Mouse (Mus musculus): ENCODE measurements around the gene Rerg. TPM values are rescaled to one million over a fixed set of nuclear protein-coding genes. Genes with fewer than 3 reads are reported as not detected.
A peak's percentile ranks its signal among the peaks of the same experiment; 100 is the strongest.

Rerg gene
- polyA plus RNA-seq, 1 experiment from 2014 or later, result 11.6 TPM

DNA sequence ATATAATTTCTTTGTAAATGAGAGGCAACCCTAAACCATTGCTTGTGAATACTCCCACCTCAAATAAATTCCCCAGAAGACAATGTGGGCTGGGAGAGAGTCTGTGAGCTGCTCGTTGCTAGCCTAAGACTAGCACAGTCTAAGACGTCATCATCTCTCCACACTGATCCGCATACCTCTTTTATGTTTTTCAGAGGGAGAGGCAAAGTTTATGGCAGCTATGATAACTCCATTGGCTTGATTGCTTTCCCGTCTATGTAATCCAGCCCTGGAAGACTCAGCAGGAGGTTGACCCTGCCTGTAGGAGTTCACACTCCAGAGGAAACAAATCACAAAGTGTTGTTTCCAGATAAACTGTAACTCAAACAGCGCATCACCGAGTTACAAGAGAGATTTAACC lies 38.9 kb downstream of the Rerg start:
- no peak for TF ChIP-seq CTCF (IDR thresholded peaks at IDR 0.05; ENCODE audit: low read depth)
- H3K27me3 ChIP-seq (replicated peaks; ENCODE audit: control insufficient read depth, insufficient read depth, low read length), result no peaks in the 10 kb centered on the region
- peak; percentile 94 for ATAC-seq
- WGBS, result 26% methylated on average over 6 of the region's 6 CpGs
- peaks cover 7% of the 10 kb centered on the region; the same call in 1 of the 2 replicates for H3K4me1 ChIP-seq (replicated peaks; ENCODE audit: control insufficient read depth, insufficient read depth, low read length)
- no peak overlapping the region for H3K4me3 ChIP-seq (ENCODE audit: low read depth, low read length)
- H3K36me3 ChIP-seq (ENCODE audit: control insufficient read depth, insufficient read depth), result no peaks in the 10 kb centered on the region
- H3K9me3 ChIP-seq (ENCODE audit: control insufficient read depth), result no peaks in the 10 kb centered on the region
- no peak overlapping the region for H3K27ac ChIP-seq (ENCODE audit: low read depth, low read length)
- H3K4me2 ChIP-seq (replicated peaks; ENCODE audit: low read depth), result no peak overlapping the region
- no peak overlapping the region for H3K9ac ChIP-seq (ENCODE audit: low read depth, low read length)

DNA sequence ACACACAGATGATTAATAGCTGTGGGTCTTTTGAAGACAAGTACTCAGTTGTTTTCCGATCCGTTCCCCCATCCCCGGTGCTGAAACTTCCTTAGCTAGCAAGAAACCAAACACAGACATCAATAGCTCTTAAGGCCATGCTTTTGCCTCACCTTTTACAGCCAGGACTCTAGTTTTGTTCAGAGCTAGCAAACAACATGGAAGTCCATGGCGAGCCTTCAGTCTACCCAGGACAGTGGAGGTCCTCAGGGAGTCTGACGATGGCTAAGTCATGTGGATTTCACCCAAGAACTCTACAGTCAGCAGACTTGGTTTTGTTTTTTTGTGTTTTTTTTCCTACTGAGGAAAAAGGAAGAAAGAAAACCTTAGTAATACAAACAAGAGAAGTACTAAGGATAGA lies 43.4 kb downstream of the Rerg start:
- H3K4me2 ChIP-seq (replicated peaks; ENCODE audit: low read depth), result no peak overlapping the region
- no peaks in the 10 kb centered on the region for H3K36me3 ChIP-seq (ENCODE audit: control insufficient read depth, insufficient read depth)
- no peaks in the 10 kb centered on the region for H3K9me3 ChIP-seq (ENCODE audit: control insufficient read depth)
- peaks cover 8% of the 10 kb centered on the region; the same call in 1 of the 2 replicates for H3K4me1 ChIP-seq (replicated peaks; ENCODE audit: control insufficient read depth, insufficient read depth, low read length)
- no peak overlapping the region for H3K27ac ChIP-seq (ENCODE audit: low read depth, low read length)
- no peak overlapping the region for H3K4me3 ChIP-seq (ENCODE audit: low read depth, low read length)
- no peak for TF ChIP-seq CTCF (IDR thresholded peaks at IDR 0.05; ENCODE audit: low read depth)
- H3K27me3 ChIP-seq (replicated peaks; ENCODE audit: control insufficient read depth, insufficient read depth, low read length), result no peaks in the 10 kb centered on the region
- H3K9ac ChIP-seq (ENCODE audit: low read depth, low read length), result no peak overlapping the region
- WGBS, result 61% methylated on average over 5 of the region's 5 CpGs
- ATAC-seq, result no peak

DNA sequence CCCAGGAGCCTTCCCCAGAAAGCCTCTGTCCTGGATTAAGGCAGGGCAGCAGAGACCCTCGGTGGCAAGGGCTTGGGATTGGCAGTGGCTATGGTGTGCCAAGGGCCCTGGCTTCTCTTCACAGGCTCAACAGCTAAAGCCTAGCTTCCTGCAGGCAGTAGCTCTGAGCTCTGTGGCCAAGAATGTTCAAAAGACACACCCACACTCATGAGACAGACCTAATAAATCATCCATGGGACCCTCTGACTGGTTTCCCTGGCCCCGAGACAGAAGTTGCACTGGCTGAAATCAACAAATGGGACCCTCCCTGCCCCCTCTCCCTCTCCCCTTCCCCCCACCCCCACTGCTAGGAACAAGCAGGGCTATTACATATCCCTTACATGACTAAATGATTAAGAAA lies 44.1 kb downstream of the Rerg start:
- H3K36me3 ChIP-seq (ENCODE audit: control insufficient read depth, insufficient read depth), result no peaks in the 10 kb centered on the region
- WGBS, result 24% methylated on average over 2 of the region's 2 CpGs
- no peak overlapping the region for H3K4me3 ChIP-seq (ENCODE audit: low read depth, low read length)
- H3K27me3 ChIP-seq (replicated peaks; ENCODE audit: control insufficient read depth, insufficient read depth, low read length), result no peaks in the 10 kb centered on the region
- no peak overlapping the region for H3K9ac ChIP-seq (ENCODE audit: low read depth, low read length)
- H3K4me1 ChIP-seq (replicated peaks; ENCODE audit: control insufficient read depth, insufficient read depth, low read length), result peaks cover 8% of the 10 kb centered on the region; the same call in 1 of the 2 replicates
- no peaks in the 10 kb centered on the region for H3K9me3 ChIP-seq (ENCODE audit: control insufficient read depth)
- TF ChIP-seq CTCF (IDR thresholded peaks at IDR 0.05; ENCODE audit: low read depth), result no peak
- no peak for ATAC-seq
- no peak overlapping the region for H3K4me2 ChIP-seq (replicated peaks; ENCODE audit: low read depth)
- no peak overlapping the region for H3K27ac ChIP-seq (ENCODE audit: low read depth, low read length)

DNA sequence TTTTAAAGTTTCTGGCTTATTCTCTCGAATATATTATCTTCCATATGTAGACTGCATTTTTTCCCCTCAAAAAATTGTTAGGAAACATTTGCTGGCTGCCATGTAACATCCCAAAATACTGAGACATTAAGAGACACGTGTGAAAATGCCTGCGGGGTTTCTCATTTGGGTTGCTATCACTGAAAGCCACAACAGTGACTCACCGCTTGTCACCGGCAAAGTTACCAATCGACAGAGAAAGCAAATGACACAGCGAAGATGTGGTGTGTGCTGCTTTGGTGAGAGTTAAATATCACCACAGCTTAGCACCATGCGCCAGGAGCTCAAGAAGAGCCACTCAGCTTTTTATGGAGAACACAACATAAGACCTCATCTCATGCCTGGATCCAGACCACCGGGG lies 44.9 kb downstream of the Rerg start:
- H3K36me3 ChIP-seq (ENCODE audit: control insufficient read depth, insufficient read depth), result no peaks in the 10 kb centered on the region
- 68% methylated on average over 9 of the region's 9 CpGs for WGBS
- H3K4me3 ChIP-seq (ENCODE audit: low read depth, low read length), result no peak overlapping the region
- TF ChIP-seq CTCF (IDR thresholded peaks at IDR 0.05; ENCODE audit: low read depth), result no peak
- H3K9me3 ChIP-seq (ENCODE audit: control insufficient read depth), result no peaks in the 10 kb centered on the region
- peaks cover 4% of the 10 kb centered on the region; the same call in 1 of the 2 replicates for H3K4me1 ChIP-seq (replicated peaks; ENCODE audit: control insufficient read depth, insufficient read depth, low read length)
- H3K9ac ChIP-seq (ENCODE audit: low read depth, low read length), result no peak overlapping the region
- H3K27me3 ChIP-seq (replicated peaks; ENCODE audit: control insufficient read depth, insufficient read depth, low read length), result no peaks in the 10 kb centered on the region
- H3K27ac ChIP-seq (ENCODE audit: low read depth, low read length), result no peak overlapping the region
- no peak for ATAC-seq
- H3K4me2 ChIP-seq (replicated peaks; ENCODE audit: low read depth), result no peak overlapping the region

DNA sequence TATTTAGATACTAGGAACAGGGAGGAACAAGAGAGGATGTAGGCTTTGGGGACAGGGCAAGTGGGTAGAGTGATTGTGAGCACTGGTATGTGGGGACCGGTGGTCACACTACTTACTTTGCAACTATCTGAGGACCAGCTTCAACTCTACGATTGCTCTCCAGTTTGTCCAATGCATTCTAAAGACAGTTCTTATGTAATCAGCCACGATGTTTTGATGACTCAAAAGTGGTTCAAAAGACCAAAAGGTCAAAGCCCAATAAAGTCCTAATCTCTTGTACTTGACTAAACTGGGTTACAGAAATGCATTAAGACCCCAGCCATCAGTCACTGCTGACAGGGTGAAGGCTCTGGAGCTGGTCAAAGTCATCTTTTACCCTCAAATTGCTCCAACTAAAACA lies 45.3 kb downstream of the Rerg start:
- ATAC-seq, result no peak
- WGBS, result 25% methylated on average over 3 of the region's 3 CpGs
- no peak overlapping the region for H3K27ac ChIP-seq (ENCODE audit: low read depth, low read length)
- no peak overlapping the region for H3K4me3 ChIP-seq (ENCODE audit: low read depth, low read length)
- no peaks in the 10 kb centered on the region for H3K27me3 ChIP-seq (replicated peaks; ENCODE audit: control insufficient read depth, insufficient read depth, low read length)
- no peak for TF ChIP-seq CTCF (IDR thresholded peaks at IDR 0.05; ENCODE audit: low read depth)
- no peak overlapping the region for H3K4me2 ChIP-seq (replicated peaks; ENCODE audit: low read depth)
- H3K36me3 ChIP-seq (ENCODE audit: control insufficient read depth, insufficient read depth), result no peaks in the 10 kb centered on the region
- H3K9me3 ChIP-seq (ENCODE audit: control insufficient read depth), result no peaks in the 10 kb centered on the region
- peaks cover 4% of the 10 kb centered on the region; the same call in 1 of the 2 replicates for H3K4me1 ChIP-seq (replicated peaks; ENCODE audit: control insufficient read depth, insufficient read depth, low read length)
- no peak overlapping the region for H3K9ac ChIP-seq (ENCODE audit: low read depth, low read length)

DNA sequence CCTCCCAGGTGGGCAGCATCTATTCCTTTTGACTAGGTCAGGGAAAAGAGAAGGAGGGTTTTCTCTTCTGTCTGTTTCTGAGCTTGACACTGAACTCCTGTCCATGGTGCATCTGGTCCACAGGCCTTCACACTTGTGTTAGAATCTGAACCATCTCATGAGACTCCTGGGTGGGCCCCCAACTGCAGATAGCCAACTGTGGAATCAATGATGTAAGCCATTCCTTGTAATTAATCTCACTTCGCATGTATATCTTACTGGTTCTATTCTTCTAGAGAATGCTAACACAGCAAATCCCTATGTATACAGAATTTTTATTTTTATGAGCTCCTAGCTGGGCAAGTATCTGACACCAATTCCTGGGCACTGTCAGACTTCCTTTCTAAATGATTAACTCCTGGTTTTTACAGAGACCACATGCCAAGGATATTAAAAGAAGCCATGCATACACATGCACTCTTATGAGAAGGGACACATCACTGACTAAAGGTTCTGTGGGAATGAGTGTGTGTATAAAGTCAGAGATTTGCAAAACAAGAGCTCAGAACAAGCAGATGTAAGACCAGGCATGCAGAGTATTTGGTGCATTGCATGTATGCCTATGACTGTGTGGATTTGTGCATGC lies 53.3 kb downstream of the Rerg start:
- H3K27ac ChIP-seq (ENCODE audit: low read depth, low read length), result no peak overlapping the region
- no peak for TF ChIP-seq CTCF (IDR thresholded peaks at IDR 0.05; ENCODE audit: low read depth)
- no peaks in the 10 kb centered on the region for H3K27me3 ChIP-seq (replicated peaks; ENCODE audit: control insufficient read depth, insufficient read depth, low read length)
- WGBS, result 24% methylated on average over 1 of the region's 1 CpGs
- H3K4me2 ChIP-seq (replicated peaks; ENCODE audit: low read depth), result no peak overlapping the region
- ATAC-seq, result no peak
- no peaks in the 10 kb centered on the region for H3K9me3 ChIP-seq (ENCODE audit: control insufficient read depth)
- H3K9ac ChIP-seq (ENCODE audit: low read depth, low read length), result no peak overlapping the region
- no peaks in the 10 kb centered on the region for H3K36me3 ChIP-seq (ENCODE audit: control insufficient read depth, insufficient read depth)
- no peaks in the 10 kb centered on the region; the same call in 1 of the 2 replicates for H3K4me1 ChIP-seq (replicated peaks; ENCODE audit: control insufficient read depth, insufficient read depth, low read length)
- H3K4me3 ChIP-seq (ENCODE audit: low read depth, low read length), result no peak overlapping the region

All from intestine, postnatal 0 days (tissue).